ENCODE assay signal across 25 mouse cellular contexts in the genomic region with DNA sequence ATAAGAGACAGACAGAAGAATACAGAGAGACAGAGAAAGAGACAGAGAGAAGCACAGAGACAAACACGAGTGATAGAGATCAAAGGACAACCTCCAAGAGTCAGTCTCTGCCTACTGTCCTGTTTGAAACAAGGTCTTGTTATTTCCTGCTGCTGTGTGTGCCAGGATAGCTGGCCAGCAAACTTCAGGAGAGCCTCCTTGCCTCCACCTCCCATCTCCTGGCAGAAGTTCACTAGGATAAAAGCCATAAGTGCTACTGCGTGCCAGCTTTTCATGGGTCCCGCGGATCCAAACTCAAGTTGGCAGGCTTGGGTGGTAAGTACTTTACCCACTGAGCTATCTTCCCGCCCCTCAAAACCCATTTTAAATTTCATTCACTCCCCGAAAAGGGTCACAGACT. TPM values are rescaled to one million over a fixed set of nuclear protein-coding genes. Genes with fewer than 3 reads are reported as not detected.
DNase-seq lines count a peak whose midpoint lies in the region; ATAC-seq lines count a peak whose summit lies in the region.
"Had no signal": no experiment of that assay in that cellular context is flagged by ENCODE, and none has a peak within 500 bp of the region (broad histone marks: within the 10 kb centered on the region; RNA-seq: fewer than 3 reads in every experiment).

No protein-coding gene starts in this region.

- WGBS in heart, embryonic 10.5 days = 70% methylated on average over 6 of the region's 6 CpGs
- 77% methylated on average over 6 of the region's 6 CpGs for WGBS in kidney, embryonic 15.5 days
- WGBS in lung, embryonic 15.5 days = 45% methylated on average over 6 of the region's 6 CpGs

- no peak overlapping the region for H3K27ac ChIP-seq in heart, embryonic 10.5 days
- H3K27ac ChIP-seq in kidney, embryonic 15.5 days = no peak overlapping the region
- 0 out of 2 replicates have a peak overlapping the region, but pooled peaks have one; percentile 46 for H3K27ac ChIP-seq in lung, embryonic 15.5 days
- H3K27ac ChIP-seq: forebrain, embryonic 13.5 days; hindbrain, embryonic 15.5 days; layer of hippocampus, adult 2 months; left cerebral cortex, adult 2 months; liver, embryonic 12.5 days; midbrain, embryonic 12.5 days had no signal

- H3K9me3 ChIP-seq in heart, embryonic 10.5 days = no peaks in the 10 kb centered on the region
- H3K9me3 ChIP-seq in kidney, embryonic 15.5 days (replicated peaks) = no peaks in the 10 kb centered on the region
- H3K9me3 ChIP-seq in lung, embryonic 15.5 days = no peaks in the 10 kb centered on the region
- H3K9me3 ChIP-seq: forebrain, embryonic 13.5 days; hindbrain, embryonic 15.5 days; intestine, embryonic 15.5 days; liver, embryonic 12.5 days; megakaryocyte, embryonic 14.5 days; midbrain, embryonic 12.5 days had no signal

- H3K4me1 ChIP-seq in heart, embryonic 10.5 days = peaks cover 58% of the 10 kb centered on the region
- H3K4me1 ChIP-seq in kidney, embryonic 15.5 days = peaks cover 49% of the 10 kb centered on the region
- H3K4me1 ChIP-seq in lung, embryonic 15.5 days = peaks cover 29% of the 10 kb centered on the region

- H3K9ac ChIP-seq in kidney, embryonic 15.5 days = no peak overlapping the region
- no peak overlapping the region for H3K9ac ChIP-seq in lung, embryonic 15.5 days
- H3K9ac ChIP-seq: forebrain, embryonic 13.5 days; heart, embryonic 12.5 days; hindbrain, embryonic 15.5 days; intestine, embryonic 15.5 days; liver, embryonic 12.5 days; liver, postnatal 0 days; midbrain, embryonic 12.5 days had no signal

- no peaks in the 10 kb centered on the region for H3K36me3 ChIP-seq in heart, embryonic 10.5 days
- H3K36me3 ChIP-seq in kidney, embryonic 15.5 days = no peaks in the 10 kb centered on the region
- no peaks in the 10 kb centered on the region for H3K36me3 ChIP-seq in lung, embryonic 15.5 days
- H3K36me3 ChIP-seq: G1E; heart, embryonic 12.5 days; hindbrain, embryonic 15.5 days; intestine, embryonic 15.5 days; liver, embryonic 12.5 days; midbrain, embryonic 12.5 days had no signal

- H3K4me2 ChIP-seq in kidney, embryonic 15.5 days = no peak overlapping the region
- H3K4me2 ChIP-seq in lung, embryonic 15.5 days = peak overlapping the region; percentile 27; the same call in 1 of the 2 replicates
- H3K4me2 ChIP-seq: heart, embryonic 12.5 days; hindbrain, embryonic 15.5 days; liver, embryonic 12.5 days; midbrain, embryonic 12.5 days had no signal

- no peak overlapping the region for H3K4me3 ChIP-seq in heart, embryonic 10.5 days
- no peak overlapping the region for H3K4me3 ChIP-seq in kidney, embryonic 15.5 days (replicated peaks)
- H3K4me3 ChIP-seq in lung, embryonic 15.5 days = no peak overlapping the region
- H3K4me3 ChIP-seq: forebrain, embryonic 13.5 days; heart, embryonic 12.5 days; hindbrain, embryonic 15.5 days; intestine, embryonic 15.5 days; layer of hippocampus, adult 2 months; left cerebral cortex, adult 2 months; liver, embryonic 12.5 days; midbrain, embryonic 12.5 days had no signal

- ATAC-seq in kidney, embryonic 15.5 days (replicated peaks; ENCODE audit: low FRiP score) = no peak
- no peak for ATAC-seq in lung, embryonic 15.5 days (ENCODE audit: borderline replicate concordance, extremely low read depth, low FRiP score, low TSS enrichment)
- ATAC-seq: forebrain, embryonic 13.5 days; liver, embryonic 12.5 days; liver, postnatal 0 days had no signal

- peak; percentile 43 for DNase-seq in heart, adult 11 months
- DNase-seq in heart, embryonic 10.5 days (ENCODE audit: low spot score) = no peak
- peak; percentile 25 to 30 for DNase-seq in kidney, adult 8-10 months
- DNase-seq in lung, postnatal 25 days (ENCODE audit: low spot score) = no peak
- DNase-seq in spleen, postnatal 10 days (ENCODE audit: low spot score in 2 of 2) = no peak
- DNase-seq: adrenal gland, adult 8-10 months; cerebellum, adult 8-10 months; cerebellum, postnatal 36 days; gastrocnemius, postnatal 25 days; heart, adult 18-20 months; heart, postnatal 4 days; liver, postnatal 0 days; thymus, postnatal 25 days had no signal

- H3K27me3 ChIP-seq in heart, embryonic 10.5 days (ENCODE audit: insufficient read depth, poor library complexity, severe bottlenecking) = no peaks in the 10 kb centered on the region
- no peaks in the 10 kb centered on the region for H3K27me3 ChIP-seq in kidney, embryonic 15.5 days
- peaks cover 30% of the 10 kb centered on the region; the same call in 1 of the 2 replicates for H3K27me3 ChIP-seq in lung, embryonic 15.5 days
- H3K27me3 ChIP-seq: forebrain, embryonic 13.5 days; heart, embryonic 12.5 days; hindbrain, embryonic 15.5 days; intestine, embryonic 15.5 days; liver, embryonic 12.5 days had no signal

RNA-seq across cellular contexts. Expression of gene Lrrc1, which starts 8.4 kb away (rescaled TPM):
- polyA plus RNA-seq in heart, embryonic 10.5 days (2016; fragmentation: Nextera tagmentation; extraction: Ambion mirVana) = 11.6 and 13.5 TPM in 2 replicates
- polyA plus RNA-seq in kidney, embryonic 15.5 days (2015; fragmentation: Nextera tagmentation; extraction: Ambion mirVana) = 16.7 and 18.8 TPM in 2 replicates
- 9.3 and 11.4 TPM in 2 replicates for polyA plus RNA-seq in lung, embryonic 15.5 days (2015; fragmentation: Nextera tagmentation; extraction: Ambion mirVana)
- polyA plus RNA-seq: G1E had no signal

Comparison
In these comparisons a context has a peak if more than half of its experiments do, and no peak if none do; other contexts are left out.
1. DNase-seq: peak in heart, adult 11 months (single experiment) and kidney, adult 8-10 months (2 of 2); none in heart, embryonic 10.5 days (single experiment), lung, postnatal 25 days (single experiment) and spleen, postnatal 10 days (0 of 2).